Mouse (Mus musculus) frontal cortex, adult 2 months (tissue): Measurements from ENCODE around the gene Hint1. TPM values are rescaled to one million over a fixed set of nuclear protein-coding genes. Genes with fewer than 3 reads are reported as not detected.
"Not testable (repeated sequence)": the region's sequence is repeated elsewhere in the genome, so short reads cannot be mapped to it uniquely, and the experiment has no call there.

Experiments
- DNase-seq, 2 experiments: peaks; one replicate each; pipeline ENCODE4 v3.0.0; 2022; ENCODE audit warnings: low spot score in 1 of 2; ENCODE audit errors: extremely low spot score in 1 of 2
- polyA plus RNA-seq: library from polyadenylated mRNA; depleted of rRNA; stranded (reverse); fragments of >200 nt; gene quantifications from 2 replicates; pipeline ENCODE4 v1.2.3, GENCODE M21; 2012

Hint1 gene
- polyA plus RNA-seq, 1 experiment: 505 TPM

DNA sequence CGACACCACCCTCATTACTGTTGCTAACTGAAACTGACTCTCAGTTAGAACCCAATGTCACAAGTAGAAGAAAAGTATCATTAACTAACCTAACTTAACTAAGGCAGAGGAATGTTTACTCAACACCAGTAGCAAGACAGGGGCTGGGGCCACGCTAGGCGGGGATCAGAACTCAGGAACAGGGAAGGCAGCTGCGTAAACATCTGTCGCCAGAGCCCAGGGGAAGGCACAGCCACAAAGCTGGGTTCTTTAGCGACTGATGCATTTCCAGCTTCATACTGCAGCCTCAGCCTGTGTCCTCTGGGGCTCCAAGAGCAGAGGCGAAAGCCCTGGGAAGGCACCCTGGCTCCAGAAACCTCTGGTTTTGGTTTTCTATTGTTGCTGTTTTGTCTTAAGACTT lies 25.9 kb downstream of the Hint1 start:
- no peak for DNase-seq

DNA sequence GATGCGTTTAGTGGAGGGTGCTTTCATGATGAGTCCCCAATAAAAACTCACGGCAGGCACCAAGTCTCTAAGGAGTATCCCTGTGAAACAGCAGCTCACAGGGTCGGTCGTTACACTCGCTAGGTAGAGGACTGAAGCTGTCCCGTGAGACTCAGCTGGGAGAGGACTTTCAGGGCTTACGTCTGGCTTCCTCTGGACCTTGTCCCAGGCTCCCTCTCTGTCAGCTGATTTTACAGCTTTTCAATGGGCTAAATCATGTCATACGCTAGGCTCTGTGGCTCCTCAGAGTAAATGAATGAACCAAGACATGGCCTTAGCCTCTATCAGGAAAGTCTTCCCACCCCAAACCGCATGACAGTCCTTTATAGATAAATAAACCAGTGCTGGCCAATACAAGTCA lies 28.4 kb downstream of the Hint1 start:
- no peak for DNase-seq

DNA sequence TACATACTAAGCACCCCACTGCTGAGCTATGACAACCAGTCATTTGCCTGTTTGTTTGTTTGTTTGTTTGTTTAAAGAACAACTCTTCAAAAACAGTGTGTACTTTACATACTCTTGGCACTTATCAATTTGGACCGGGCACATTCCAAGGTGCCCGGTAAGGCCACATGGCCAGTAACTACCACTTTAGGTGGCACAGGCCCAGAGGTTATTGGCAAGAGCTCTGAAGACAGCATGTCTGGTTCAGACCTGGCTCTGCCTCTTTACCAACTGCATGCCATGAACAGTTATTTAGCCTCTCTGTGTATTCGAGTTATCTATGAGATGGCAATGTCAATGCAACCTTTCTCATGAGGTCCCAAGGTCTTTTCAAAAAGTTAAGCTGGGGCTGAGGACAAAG lies 30.5 kb downstream of the Hint1 start:
- not testable (repeated sequence) for DNase-seq

DNA sequence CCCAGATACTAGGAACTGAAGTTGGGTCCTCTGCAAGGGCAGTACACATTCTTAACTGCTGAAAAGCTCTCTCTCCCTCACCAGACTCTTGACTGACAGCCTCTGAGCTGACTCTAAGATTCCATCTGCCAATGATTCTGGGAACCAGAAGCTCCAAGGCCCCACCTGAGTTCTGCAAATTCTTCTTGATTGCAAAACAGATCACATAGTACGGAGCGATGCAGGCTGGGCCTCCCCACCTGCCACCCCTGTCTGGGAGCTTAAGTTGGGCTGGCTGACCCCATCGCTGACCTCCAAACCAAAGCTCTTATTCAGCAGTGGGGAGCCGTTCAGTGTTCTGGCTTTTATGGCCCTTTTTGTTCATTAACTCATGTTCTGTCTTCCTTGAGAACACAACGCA lies 31.3 kb downstream of the Hint1 start:
- DNase-seq: no peak

DNA sequence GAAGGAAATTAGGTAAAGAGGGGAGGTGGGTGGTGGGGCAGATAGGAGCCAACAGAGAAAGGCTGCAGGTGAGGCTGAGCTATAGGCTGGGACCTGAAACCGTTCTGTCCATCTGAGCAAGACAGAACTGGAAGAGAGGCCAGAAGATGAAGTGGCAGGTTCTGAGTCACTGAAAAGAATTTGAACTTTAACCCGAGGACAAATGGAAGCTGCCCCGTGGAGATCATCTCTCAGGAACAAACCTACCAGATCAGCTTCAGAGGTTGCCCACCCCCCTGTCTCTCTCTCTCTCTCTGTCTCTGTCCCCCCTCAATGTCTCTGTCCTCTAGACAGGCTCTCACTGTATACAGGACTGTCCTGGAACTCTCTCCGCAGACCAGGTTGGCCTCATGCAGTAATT lies 33.5 kb downstream of the Hint1 start:
- no peak for DNase-seq

DNA sequence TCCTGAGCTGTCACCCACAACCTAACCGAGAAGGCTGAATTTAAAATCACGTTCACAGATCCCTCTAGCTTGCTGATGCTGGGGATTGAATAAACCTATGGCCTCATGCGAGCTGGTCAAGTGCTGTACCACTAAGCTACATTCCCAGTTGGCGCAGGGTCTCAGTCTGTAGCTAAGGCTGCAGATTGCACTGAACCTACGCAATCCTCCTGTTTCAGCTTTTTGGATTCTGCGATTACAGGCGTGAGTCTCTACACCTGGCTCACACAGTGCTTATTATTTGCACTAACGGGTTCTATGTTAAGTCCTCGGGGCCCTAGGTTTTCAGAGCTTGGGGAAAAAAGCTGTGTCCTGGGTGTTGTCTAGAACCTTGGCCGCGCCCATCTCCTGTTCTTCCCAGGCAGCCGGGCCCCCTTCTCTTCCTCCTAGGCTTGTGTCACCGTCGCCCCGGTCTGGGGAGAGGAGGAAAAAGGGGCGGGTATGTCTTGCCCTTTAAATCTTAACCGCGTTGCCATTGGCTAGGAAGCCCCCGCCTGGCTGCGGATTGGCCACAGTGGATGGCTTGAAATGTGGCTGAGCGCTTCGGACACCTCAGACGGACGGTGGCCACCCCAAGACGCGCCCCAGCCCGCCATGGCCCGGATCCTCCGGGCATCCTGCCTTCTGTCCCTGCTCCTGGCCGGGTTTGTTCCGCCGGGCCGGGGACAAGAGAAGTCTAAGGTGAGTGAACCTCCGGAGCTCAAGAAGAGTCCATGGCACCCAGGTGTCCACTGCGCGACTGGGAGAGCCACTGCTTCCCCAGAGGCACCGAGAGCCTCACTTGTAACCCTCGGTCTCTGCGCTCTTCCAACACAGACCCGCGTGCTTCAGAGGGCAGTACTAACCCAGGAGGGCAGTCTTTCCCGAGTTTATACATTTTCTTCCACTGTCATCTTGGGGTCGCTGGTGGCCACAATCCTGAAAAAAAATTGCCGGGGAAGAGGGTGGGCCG lies 36.4 kb downstream of the Hint1 start, which contains the start of gene Gpx3:
Gene Gpx3 (plus strand): TSS at position 121 of the 991 bp plus-strand sequence.
- peak in 1 of 2 experiments; percentile 64 for DNase-seq

DNA sequence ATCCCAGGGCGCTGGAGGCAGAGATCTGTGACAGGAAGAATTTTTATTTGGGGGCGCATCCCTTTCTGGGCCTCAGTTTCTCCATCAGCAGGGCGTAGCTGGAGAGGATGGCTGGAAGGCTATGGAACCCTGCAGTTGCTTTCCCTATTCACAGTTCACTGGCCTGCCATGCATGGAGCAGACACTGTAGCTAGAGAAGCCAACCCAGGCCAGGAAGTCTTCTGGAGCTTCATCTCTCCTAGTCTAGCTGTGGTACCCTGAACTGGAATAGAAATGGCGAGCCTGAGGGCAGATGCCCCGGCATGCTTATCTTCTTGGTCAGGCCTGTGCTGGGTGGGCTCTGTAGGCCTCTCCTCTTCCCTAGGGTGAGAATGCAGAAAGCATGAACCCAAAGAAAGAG lies 37.2 kb downstream of the Hint1 start:
- DNase-seq: no peak

DNA sequence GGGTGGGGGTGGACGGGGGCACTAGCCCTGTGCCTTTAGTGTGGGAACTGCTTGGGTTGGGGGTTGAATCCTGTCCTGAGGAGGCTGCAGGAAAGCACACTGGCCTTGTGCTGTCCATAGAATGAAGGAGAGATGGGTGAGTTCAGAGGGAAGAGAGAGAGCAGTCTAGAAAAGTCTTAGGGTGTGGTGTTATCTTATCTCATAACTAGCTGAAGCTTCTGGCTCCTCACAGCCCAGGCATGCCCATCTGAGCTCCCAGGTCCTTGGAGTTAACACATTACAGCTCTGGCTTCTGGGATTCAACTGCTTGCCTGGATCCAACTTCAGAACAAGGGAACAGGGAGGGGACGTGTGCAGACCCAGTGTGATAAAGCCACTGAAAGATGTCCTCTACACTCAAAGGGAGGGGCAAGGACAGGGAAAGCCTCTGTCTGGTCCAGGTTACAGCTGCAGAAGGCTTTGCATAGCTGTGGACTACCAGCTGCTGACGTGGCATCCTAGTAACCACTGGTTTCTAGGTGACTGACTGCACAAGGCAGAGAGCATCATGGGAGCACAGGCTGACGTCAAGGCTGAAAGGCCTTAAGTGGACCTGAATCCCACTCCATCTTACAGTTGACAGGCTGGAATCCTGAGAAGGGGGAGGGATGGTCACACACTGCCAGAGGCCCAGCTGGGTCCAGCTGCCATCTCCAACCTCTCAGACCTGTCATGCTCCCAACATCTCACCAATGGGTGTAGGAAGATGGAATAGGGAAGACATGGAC lies 37.9 kb downstream of the Hint1 start:
- no peak for DNase-seq

DNA sequence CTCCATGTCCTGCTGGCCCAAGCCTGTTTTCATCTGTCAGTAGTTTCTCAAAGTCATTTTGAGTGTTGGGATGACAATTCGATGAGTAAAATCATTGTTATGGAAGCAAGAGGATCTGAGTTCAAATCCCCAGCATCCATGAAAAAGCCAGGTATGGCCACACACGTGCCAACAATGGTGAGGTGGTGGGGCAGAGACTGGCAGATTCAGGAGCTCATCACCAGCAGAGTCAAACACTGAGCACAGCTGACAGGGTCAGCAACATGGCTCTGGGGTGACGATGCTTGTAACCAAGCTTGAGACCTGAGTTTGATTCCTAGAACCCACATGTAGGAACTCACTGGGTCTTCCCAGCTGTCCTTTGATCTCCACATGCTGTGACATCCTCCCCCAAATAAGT lies 38.9 kb downstream of the Hint1 start:
- no peak for DNase-seq

DNA sequence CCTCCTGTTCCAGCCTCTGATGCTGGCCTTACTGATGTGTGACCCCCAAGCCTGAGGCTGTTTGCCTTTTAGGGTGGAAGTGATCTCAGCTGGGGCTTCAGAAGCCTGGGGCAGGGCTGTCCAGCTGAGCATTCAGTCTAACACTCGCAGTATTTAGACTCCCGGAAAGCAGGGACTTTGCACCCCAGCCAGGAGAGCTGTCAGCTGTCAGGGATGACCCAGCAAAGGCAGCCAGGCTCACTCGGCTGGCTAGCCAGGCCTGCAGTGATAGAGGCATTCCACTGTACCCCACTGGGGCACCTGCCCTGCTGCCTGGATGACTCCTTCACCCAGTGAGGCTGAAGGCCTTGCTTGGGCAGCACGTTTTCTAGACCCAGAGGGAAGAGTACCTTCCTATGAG lies 39.7 kb downstream of the Hint1 start:
- DNase-seq: no peak

DNA sequence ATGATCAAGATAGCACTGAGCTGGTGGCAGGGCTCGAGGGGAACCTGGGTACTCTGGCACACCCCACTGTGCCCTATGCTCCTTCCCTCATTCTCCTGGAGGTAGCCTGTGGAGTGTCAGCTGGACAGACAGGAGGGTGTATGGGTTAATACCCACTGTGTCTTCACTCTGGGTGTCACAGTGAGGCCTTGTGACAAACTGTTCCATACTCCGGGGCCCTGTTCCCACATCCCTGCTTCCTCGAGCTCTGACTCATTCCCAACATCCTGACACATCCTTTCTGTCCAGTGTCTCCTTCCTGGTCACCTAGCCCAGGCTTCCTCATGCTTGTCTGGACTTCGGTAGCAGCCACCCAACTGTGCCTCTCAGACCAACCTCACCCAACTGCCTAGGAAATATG lies 40.3 kb downstream of the Hint1 start:
- no peak for DNase-seq

DNA sequence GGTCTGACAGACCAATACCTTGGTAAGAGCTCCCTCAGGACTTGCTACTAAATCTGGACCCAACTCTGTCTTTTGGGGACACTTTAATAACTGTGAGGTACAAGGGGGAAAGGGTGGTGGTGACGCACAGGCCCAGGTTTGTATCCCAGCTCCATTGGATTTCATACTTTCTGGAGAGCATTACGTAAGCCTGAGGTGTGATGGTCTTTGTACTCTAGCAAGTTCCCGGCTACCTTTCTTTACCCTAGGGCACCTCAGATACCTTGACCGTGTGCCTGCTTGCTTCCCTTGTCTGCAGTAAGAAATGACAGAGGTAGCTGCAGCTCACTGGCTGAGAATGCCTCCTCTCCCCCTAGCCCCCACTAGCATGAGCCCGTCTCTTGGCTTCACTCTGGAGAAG lies 41.1 kb downstream of the Hint1 start:
- DNase-seq: no peak

DNA sequence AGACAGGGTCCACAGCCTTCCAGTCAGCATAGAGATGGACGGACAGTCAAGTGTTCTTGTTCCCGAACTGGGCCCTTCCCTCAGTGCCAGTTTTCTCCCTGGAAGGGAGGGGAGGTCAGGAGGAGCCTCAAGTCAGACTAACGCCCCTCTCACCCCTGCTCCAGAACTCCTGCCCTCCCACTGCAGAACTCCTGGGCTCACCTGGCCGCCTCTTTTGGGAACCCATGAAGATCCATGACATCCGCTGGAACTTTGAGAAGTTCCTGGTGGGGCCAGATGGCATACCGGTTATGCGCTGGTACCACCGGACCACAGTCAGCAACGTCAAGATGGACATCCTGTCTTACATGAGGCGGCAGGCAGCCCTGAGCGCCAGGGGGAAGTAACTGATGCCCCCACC lies 43.1 kb downstream of the Hint1 start:
- DNase-seq: no peak

DNA sequence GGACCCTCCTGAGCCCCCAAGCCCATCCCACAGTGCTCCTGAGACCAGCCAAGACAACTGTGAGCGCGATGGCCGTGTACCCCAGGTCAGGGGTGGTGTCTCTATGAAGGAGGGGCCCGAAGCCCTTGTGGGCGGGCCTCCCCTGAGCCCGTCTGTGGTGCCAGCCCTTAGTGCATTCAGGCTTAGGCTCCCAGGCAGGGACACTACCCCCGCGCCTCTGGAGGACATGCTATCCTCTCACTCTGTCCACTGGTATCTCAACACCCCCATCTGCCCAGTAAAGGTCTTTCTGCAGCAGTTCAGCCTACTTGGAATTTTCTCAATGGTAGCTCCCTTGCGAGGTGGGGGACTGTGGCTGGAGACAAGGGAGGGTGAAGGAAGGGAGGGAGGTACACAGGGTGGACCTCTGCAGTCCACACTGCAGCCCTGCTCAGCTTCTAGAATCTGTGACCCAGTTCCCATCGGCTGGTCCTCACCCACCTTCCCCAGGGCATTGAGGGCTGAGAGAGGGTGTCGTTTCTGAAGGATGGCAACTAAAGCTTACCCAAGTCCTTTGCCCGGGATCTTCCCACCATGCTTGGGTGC lies 44.0 kb downstream of the Hint1 start:
- no peak for DNase-seq

DNA sequence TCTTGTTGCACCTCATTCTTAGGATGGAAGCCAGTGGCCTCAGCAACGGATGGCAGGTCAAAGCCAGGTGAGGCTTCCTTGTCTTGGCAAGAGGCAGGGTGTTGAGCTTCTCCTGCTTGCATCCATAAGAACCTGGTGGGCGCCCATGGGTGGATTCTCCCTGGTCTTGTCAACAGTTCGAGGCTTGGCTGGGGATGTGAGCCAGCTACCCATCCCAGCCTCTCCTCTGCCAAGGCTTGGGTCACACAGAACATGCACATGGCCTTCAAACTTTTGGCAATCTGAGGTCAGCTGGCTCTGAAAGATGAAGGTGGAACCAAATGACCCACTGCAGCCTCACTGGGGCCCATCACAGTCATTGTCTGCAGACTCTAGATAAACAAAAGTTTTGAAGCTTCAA lies 45.0 kb downstream of the Hint1 start:
- no peak for DNase-seq

DNA sequence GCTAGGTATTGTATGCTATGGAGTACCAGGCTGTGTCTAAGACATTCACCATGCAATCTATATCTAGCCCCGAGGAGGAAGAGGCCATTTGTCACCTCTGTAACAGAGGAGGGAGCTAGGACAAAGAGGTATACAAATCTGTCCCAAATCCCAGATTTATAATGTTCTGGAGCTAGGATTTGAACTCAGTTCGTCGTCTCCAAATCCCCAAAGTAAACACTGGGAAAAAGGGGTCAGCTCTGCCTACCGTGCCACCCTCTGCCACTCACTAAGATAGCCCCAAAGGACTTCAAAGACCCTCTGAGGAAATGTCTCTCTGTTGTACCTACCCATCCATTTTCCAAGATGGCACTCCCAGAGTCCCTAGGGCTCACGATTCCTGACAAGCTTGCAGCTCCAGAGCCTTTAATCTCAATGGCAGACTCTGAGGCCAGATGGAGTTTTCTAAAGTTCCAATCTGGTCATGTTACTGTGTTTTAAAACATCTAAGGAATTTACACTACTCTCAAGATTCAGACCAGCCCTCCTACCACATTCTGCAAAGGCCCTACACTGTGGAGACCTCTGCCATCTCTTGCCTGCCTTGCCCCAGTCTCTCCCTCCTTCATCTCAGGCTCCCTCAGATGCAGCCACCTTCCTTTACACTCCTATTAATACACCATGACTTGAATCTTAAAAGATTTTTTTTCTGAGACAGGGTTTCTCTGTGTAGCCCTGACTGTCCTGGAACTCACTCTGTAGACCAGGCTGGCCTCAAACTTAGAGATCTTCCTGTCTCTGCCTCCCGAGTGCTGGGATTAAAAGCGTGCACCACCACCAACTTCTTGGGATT lies 45.7 kb downstream of the Hint1 start:
- DNase-seq: no peak

DNA sequence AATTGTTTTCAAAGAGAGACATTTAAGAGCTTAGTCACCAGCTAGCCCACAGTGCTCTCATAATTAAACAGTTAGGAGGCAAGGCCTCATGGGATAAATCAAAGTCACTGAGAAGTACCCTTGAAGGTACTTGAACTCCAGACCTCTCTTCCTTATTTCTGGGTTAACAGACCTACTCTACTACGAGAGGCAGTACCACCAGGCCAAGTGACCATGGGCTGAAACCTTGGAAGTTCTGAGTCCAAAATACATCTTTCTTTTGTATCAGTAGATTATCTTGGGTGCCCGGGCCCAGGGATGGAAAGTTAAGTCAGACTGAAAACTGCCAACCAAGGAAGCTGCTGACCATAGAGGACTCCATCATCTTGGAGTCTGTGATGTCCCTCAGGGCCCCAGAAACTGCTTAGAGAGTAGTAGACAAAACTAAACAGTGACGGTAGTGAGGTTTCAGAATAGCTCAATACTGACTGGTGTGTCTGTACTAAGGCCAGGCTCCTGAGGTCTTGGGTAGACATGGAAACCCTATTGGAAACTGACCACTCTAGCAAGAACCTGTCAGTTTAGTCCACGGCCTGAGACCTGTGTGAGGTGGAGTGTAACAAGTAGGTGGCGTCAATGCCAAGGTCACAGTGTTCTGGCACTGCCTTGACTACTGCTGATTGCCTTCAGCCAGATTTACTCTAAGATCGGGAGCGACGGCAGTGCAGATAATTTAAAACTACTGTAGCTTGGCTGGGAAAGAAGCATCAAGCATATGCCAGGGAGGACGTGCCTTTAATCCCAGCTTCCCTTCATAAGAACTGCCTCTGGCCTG lies 46.5 kb downstream of the Hint1 start:
- no peak for DNase-seq

DNA sequence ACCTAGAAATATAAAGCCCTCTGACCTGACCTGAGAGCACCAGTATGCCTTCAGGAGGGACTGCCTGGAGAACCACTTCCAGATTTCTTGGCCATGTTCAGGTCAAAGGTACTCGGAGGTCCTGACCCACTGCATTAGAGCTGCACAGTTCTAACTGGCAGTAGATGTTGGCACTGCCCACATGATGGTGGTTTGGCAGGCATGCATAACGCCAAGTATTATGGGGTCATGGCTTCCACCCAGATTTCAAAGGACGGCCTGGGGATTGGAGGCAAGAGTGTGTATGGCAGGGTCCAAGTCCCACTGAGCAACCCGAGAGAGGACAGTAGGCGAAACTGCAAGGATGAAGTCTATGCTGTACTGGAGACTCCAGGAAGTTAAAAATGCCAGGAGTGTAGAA lies 47.7 kb downstream of the Hint1 start:
- DNase-seq: no peak

DNA sequence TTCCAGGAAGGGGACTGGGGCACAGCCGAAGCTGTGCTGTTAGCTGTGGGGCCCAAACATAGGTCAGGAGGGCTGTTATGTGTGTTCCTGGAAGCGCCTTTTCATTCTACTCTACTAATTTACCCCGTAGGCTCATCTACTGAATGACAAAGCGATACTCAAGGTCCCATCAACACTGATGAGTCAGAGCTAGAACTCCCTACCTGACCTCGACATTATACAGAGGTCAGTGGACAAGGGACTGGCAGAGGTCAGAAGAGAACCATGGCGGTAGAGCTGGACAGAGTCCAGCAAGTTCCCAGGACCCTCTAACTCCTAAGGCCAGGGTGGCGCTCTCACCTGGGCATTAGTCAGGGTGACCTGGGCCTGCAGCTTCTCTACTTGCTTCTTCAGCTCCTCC lies 51.3 kb downstream of the Hint1 start:
- DNase-seq: no peak

DNA sequence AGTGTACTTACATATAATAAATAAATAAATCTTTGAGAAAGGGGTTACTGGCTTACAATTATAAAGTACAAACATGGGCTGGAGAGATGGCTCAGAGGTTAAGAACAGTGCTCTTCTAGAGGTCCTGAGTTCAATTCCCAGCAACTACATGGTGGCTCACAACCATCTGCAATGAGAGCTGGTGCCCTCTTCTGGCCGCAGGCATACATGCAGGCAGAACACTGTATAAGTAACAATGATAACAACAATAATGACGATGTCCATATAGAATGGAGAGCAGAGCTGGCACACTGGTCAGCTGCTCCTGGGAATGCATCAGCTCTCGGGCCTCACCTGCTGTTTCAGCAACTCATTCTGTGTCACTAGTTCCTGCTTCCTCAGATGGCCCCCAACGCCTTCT lies 52.1 kb downstream of the Hint1 start:
- DNase-seq: no peak
